ENCODE assay signal across 27 mouse cellular contexts in the genomic region with DNA sequence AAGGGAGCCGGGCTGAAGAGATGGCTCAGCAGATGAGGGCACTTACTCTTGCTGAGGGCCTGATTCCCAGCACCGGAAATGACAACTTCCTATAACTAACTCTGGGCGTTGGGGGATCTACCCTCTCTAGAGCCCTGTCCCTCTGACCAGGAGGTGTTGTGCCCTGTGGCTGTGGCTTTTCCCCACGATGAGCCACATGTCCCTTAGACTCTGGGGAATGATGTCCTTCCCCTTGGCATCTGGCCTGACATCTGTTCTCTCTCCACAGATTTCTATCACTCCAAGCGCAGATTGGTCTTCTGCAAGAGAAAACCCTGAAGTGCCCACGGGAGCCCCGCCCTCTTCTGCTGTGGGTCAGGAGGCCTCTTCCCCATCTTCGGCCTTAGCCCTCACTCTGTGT. TPM values are rescaled to one million over a fixed set of nuclear protein-coding genes. Genes with fewer than 3 reads are reported as not detected.
DNase-seq lines count a peak whose midpoint lies in the region; ATAC-seq and TF ChIP-seq lines count a peak whose summit lies in the region.
"Had no signal": no experiment of that assay in that cellular context is flagged by ENCODE, and none has a peak within 500 bp of the region (broad histone marks: within the 10 kb centered on the region; RNA-seq: fewer than 3 reads in every experiment).

No protein-coding gene starts in this region.

- H3K4me1 ChIP-seq in lung, adult 2 months (ENCODE audit: control insufficient read depth, insufficient read depth, low read length): 0 out of 2 replicates have a peak, but pooled peaks cover 2% of the 10 kb centered on the region
- H3K4me1 ChIP-seq in hindbrain, embryonic 16.5 days (ENCODE audit: control insufficient read depth, insufficient read depth, low read depth, low read length): peaks cover 2% of the 10 kb centered on the region; the same call in 1 of the 2 replicates
- peaks cover 14% of the 10 kb centered on the region for H3K4me1 ChIP-seq in neural tube, embryonic 15.5 days

- H3K4me3 ChIP-seq in lung, adult 2 months (replicated peaks; ENCODE audit: extremely low read depth, low read depth, low read length): no peak overlapping the region
- H3K4me3 ChIP-seq in hindbrain, embryonic 16.5 days (ENCODE audit: low read length): no peak overlapping the region
- no peak overlapping the region for H3K4me3 ChIP-seq in neural tube, embryonic 15.5 days (replicated peaks)
- H3K4me3 ChIP-seq: embryonic facial prominence, embryonic 13.5 days; forebrain, embryonic 15.5 days; heart, adult 2 months; limb, embryonic 12.5 days; midbrain, embryonic 13.5 days; neural tube, embryonic 13.5 days; stomach, embryonic 15.5 days had no signal

- H3K9me3 ChIP-seq in hindbrain, embryonic 16.5 days (ENCODE audit: control insufficient read depth, low read length): no peaks in the 10 kb centered on the region
- no peaks in the 10 kb centered on the region for H3K9me3 ChIP-seq in neural tube, embryonic 15.5 days (replicated peaks)
- H3K9me3 ChIP-seq: forebrain, embryonic 15.5 days; midbrain, embryonic 13.5 days; neural tube, embryonic 13.5 days; stomach, embryonic 15.5 days had no signal

- TF ChIP-seq CTCF in lung, adult 2 months (IDR thresholded peaks at IDR 0.05; ENCODE audit: insufficient read depth, low read length): no peak

- DNase-seq in lung, adult 2 months: peak; percentile 2
- DNase-seq in lung, postnatal 14 days: no peak
- peak; percentile 15 for DNase-seq in urinary bladder, adult 2 months (ENCODE audit: low spot score)
- no peak for DNase-seq in urinary bladder, postnatal 36 days (ENCODE audit: low spot score in 2 of 2)
- DNase-seq: adrenal gland, postnatal 10 days; cerebellum, postnatal 25 days; embryo, embryonic 11 days; gastrocnemius, postnatal 10 days; kidney, adult 9 months; kidney, postnatal 36 days; layer of hippocampus, postnatal 36 days; liver, postnatal 0 days; lung, postnatal 10 days had no signal

- peaks cover 17% of the 10 kb centered on the region for H3K36me3 ChIP-seq in hindbrain, embryonic 16.5 days (ENCODE audit: control insufficient read depth, insufficient read depth, low read length)
- 0 out of 2 replicates have a peak, but pooled peaks cover 6% of the 10 kb centered on the region for H3K36me3 ChIP-seq in neural tube, embryonic 15.5 days
- H3K36me3 ChIP-seq: forebrain, embryonic 15.5 days; limb, embryonic 12.5 days; midbrain, embryonic 13.5 days had no signal

- H3K27me3 ChIP-seq in hindbrain, embryonic 16.5 days (replicated peaks; ENCODE audit: control insufficient read depth, insufficient read depth, low read length): no peaks in the 10 kb centered on the region
- H3K27me3 ChIP-seq in neural tube, embryonic 15.5 days (replicated peaks): no peaks in the 10 kb centered on the region; the same call in 1 of the 2 replicates

- no peak for TF ChIP-seq POLR2A in lung, adult 2 months (IDR thresholded peaks at IDR 0.05; ENCODE audit: borderline replicate concordance, extremely low read depth, low read depth, low read length)

- H3K9ac ChIP-seq in hindbrain, embryonic 16.5 days (ENCODE audit: low read depth, low read length): no peak overlapping the region
- H3K9ac ChIP-seq in neural tube, embryonic 15.5 days (replicated peaks): no peak overlapping the region
- H3K9ac ChIP-seq: embryonic facial prominence, embryonic 13.5 days; forebrain, embryonic 15.5 days; hindbrain, embryonic 14.5 days; limb, embryonic 12.5 days; liver, postnatal 0 days; midbrain, embryonic 13.5 days; neural tube, embryonic 13.5 days; stomach, embryonic 15.5 days had no signal

- no peak overlapping the region for H3K27ac ChIP-seq in hindbrain, embryonic 16.5 days (ENCODE audit: low read depth, low read length)
- H3K27ac ChIP-seq in neural tube, embryonic 15.5 days (replicated peaks): no peak overlapping the region
- H3K27ac ChIP-seq: embryonic facial prominence, embryonic 13.5 days; forebrain, embryonic 15.5 days; heart, adult 2 months; hindbrain, embryonic 14.5 days; limb, embryonic 12.5 days; midbrain, embryonic 13.5 days; neural tube, embryonic 13.5 days; stomach, embryonic 15.5 days had no signal

- 68% methylated on average over 8 of the region's 8 CpGs for WGBS in lung, adult 2 months
- WGBS in hindbrain, embryonic 16.5 days: 77% methylated on average over 8 of the region's 8 CpGs
- WGBS in neural tube, embryonic 15.5 days: 84% methylated on average over 8 of the region's 8 CpGs

- H3K4me2 ChIP-seq in hindbrain, embryonic 16.5 days (ENCODE audit: low read length): no peak overlapping the region
- no peak overlapping the region for H3K4me2 ChIP-seq in neural tube, embryonic 15.5 days
- H3K4me2 ChIP-seq: embryonic facial prominence, embryonic 13.5 days; forebrain, embryonic 15.5 days; hindbrain, embryonic 14.5 days; limb, embryonic 12.5 days; liver, embryonic 11.5 days; midbrain, embryonic 13.5 days; neural tube, embryonic 13.5 days; stomach, embryonic 15.5 days had no signal

- ATAC-seq in granulocyte monocyte progenitor cell, adult 5-6 weeks (replicated peaks; ENCODE audit: poor library complexity, severe bottlenecking): peak; percentile 26
- ATAC-seq in hindbrain, embryonic 16.5 days: no peak
- ATAC-seq in neural tube, embryonic 15.5 days (ENCODE audit: low FRiP score): no peak
- ATAC-seq: forebrain, embryonic 15.5 days; intestine, embryonic 16.5 days; liver, postnatal 0 days; midbrain, embryonic 13.5 days had no signal

RNA-seq across cellular contexts. Expression of a gene that starts 8.3 kb away (rescaled TPM):
- polyA plus RNA-seq in lung, adult 2 months (2012; rRNA removed): 70.3 and 91.5 TPM in 2 replicates
- 39.8 and 42.3 TPM in 2 replicates for polyA plus RNA-seq in urinary bladder, adult 2 months (2012; rRNA removed)
- 8.2 and 9.8 TPM in 2 replicates for total RNA-seq in granulocyte monocyte progenitor cell, adult 5-6 weeks (2014; fragmentation: Nextera tagmentation)
- 1.3 and 3.2 TPM in 2 replicates for total RNA-seq in granulocyte monocyte progenitor cell, adult 5-6 weeks (2017)
- 138 and 184 TPM in 2 replicates for polyA plus RNA-seq in hindbrain, embryonic 16.5 days (2015; fragmentation: Nextera tagmentation; extraction: Ambion mirVana)
- polyA plus RNA-seq in neural tube, embryonic 15.5 days (2015; fragmentation: Nextera tagmentation; extraction: Ambion mirVana): 99.0 and 99.7 TPM in 2 replicates

RNA-seq across cellular contexts. Expression of a gene that starts 14.9 kb away (rescaled TPM):
- polyA plus RNA-seq in lung, adult 2 months (2012; rRNA removed): 13.0 and 15.7 TPM in 2 replicates
- 1.5 and 1.9 TPM in 2 replicates for polyA plus RNA-seq in urinary bladder, adult 2 months (2012; rRNA removed)
- total RNA-seq in granulocyte monocyte progenitor cell, adult 5-6 weeks (2014; fragmentation: Nextera tagmentation): 318 and 350 TPM in 2 replicates
- 315 and 369 TPM in 2 replicates for total RNA-seq in granulocyte monocyte progenitor cell, adult 5-6 weeks (2017)
- polyA plus RNA-seq in hindbrain, embryonic 16.5 days (2015; fragmentation: Nextera tagmentation; extraction: Ambion mirVana): 0.06 and 0.26 TPM in 2 replicates
- 0.15 and 3.7 TPM in 2 replicates for polyA plus RNA-seq in neural tube, embryonic 15.5 days (2015; fragmentation: Nextera tagmentation; extraction: Ambion mirVana)
- total RNA-seq: layer of hippocampus, postnatal 36 days; left cerebral cortex, postnatal 14 days had no signal
- polyA plus RNA-seq: hindbrain, embryonic 14.5 days; midbrain, embryonic 13.5 days had no signal

Comparison
In these comparisons a context has a peak if more than half of its experiments do, and no peak if none do; other contexts are left out.
1. DNase-seq: peak in lung, adult 2 months (single experiment) and urinary bladder, adult 2 months (single experiment); none in lung, postnatal 14 days (single experiment) and urinary bladder, postnatal 36 days (0 of 2).